In the genomic region with DNA sequence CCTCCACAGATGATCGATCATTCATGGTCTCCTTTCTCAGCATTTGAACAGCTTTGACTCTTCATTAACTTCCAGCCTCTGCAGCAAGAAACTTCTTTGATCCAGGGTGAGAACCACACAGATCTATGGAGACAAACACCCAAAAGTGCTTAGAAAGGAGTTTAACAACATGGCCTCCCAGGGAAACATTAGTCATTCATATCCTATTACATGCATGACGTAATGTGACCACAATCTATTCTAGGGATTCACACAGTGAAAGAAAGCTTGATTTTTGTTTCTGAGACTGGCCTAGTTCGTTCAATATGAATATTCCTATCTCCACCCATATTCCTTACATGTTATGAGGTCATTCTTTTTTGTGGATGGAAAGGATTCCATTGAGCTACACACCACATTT, we compare ENCODE assay signal across 26 mouse cellular contexts. TPM values are rescaled to one million over a fixed set of nuclear protein-coding genes. Genes with fewer than 3 reads are reported as not detected.
DNase-seq lines count a peak whose midpoint lies in the region; ATAC-seq and TF ChIP-seq lines count a peak whose summit lies in the region.
"Had no signal": no experiment of that assay in that cellular context is flagged by ENCODE, and none has a peak within 500 bp of the region (broad histone marks: within the 10 kb centered on the region; RNA-seq: fewer than 3 reads in every experiment).

No protein-coding gene starts in this region.

- H3K36me3 ChIP-seq in myocyte (ENCODE audit: control insufficient read depth, insufficient read depth) = no peaks in the 10 kb centered on the region
- H3K36me3 ChIP-seq: embryonic facial prominence, embryonic 15.5 days; forebrain, embryonic 12.5 days; G1E; heart, embryonic 10.5 days; hindbrain, embryonic 13.5 days; intestine, embryonic 15.5 days had no signal

- peak overlapping the region; percentile 31 for H3K4me2 ChIP-seq in myocyte (ENCODE audit: low read depth)
- H3K4me2 ChIP-seq: embryonic facial prominence, embryonic 15.5 days; forebrain, embryonic 12.5 days; hindbrain, embryonic 13.5 days; intestine, embryonic 15.5 days had no signal

- H3K4me3 ChIP-seq in bone marrow macrophage, adult 2 months (ENCODE audit: insufficient read depth, low read length) = no peak overlapping the region
- no peak overlapping the region for H3K4me3 ChIP-seq in myocyte
- H3K4me3 ChIP-seq: embryonic facial prominence, embryonic 15.5 days; forebrain, embryonic 12.5 days; heart, embryonic 10.5 days; hindbrain, embryonic 13.5 days; intestine, embryonic 15.5 days had no signal

- ATAC-seq in activated CD4-positive, CD25-positive, alpha-beta regulatory T cell, adult 4 months = no peak
- ATAC-seq: forebrain, embryonic 16.5 days; intestine, embryonic 15.5 days had no signal

- H3K4me1 ChIP-seq in bone marrow macrophage, adult 2 months (ENCODE audit: control insufficient read depth, insufficient read depth, low read length) = peaks cover 29% of the 10 kb centered on the region
- H3K4me1 ChIP-seq: embryonic facial prominence, embryonic 15.5 days; intestine, embryonic 15.5 days had no signal

- DNase-seq in 3T3-L1 (ENCODE audit: low read depth, low spot score) = peak; percentile 80
- DNase-seq in MN1 (ENCODE audit: low spot score) = peak; percentile 21
- no peak for DNase-seq in c-Kit-positive CD71-positive TER-119-positive erythroid progenitor cells, embryonic 14.5 days (ENCODE audit: low spot score)
- no peak for DNase-seq in lung, postnatal 4 days
- DNase-seq: adrenal gland, postnatal 10 days; cerebellum, adult 18-20 months; cerebellum, adult 9-11 months; cerebellum, postnatal 36 days; gastrocnemius, postnatal 25 days; heart, postnatal 10 days; heart, postnatal 4 days; kidney, adult 18-20 months had no signal

- no peak for TF ChIP-seq POLR2A in bone marrow macrophage, adult 2 months (IDR thresholded peaks at IDR 0.05; ENCODE audit: borderline replicate concordance, low read depth, low read length)
- TF ChIP-seq POLR2A in myocyte (IDR thresholded peaks at IDR 0.05; ENCODE audit: insufficient read length, low read depth) = no peak

- H3K27ac ChIP-seq in bone marrow macrophage, adult 2 months (ENCODE audit: insufficient read depth, low read depth, low read length) = peak overlapping the region; percentile 59
- H3K27ac ChIP-seq: embryonic facial prominence, embryonic 15.5 days; forebrain, embryonic 12.5 days; heart, embryonic 10.5 days; hindbrain, embryonic 13.5 days; intestine, embryonic 15.5 days had no signal

- no peaks in the 10 kb centered on the region for H3K79me2 ChIP-seq in myocyte (ENCODE audit: control insufficient read depth, insufficient read depth)

- H3ac ChIP-seq in myocyte (ENCODE audit: control insufficient read depth, insufficient read length) = no peak overlapping the region

- TF ChIP-seq CTCF in bone marrow macrophage, adult 2 months (IDR thresholded peaks at IDR 0.05; ENCODE audit: low read depth, low read length) = no peak

- no peaks in the 10 kb centered on the region for H3K27me3 ChIP-seq in myocyte (ENCODE audit: control insufficient read depth, insufficient read depth, insufficient read length)
- H3K27me3 ChIP-seq: embryonic facial prominence, embryonic 15.5 days; hindbrain, embryonic 13.5 days; intestine, embryonic 15.5 days had no signal

TF ChIP-seq in myocyte, 11 proteins besides CTCF, POLR2A, EP300 and RAD21:
- TF ChIP-seq REST (IDR thresholded peaks at IDR 0.05; ENCODE audit: insufficient read depth, insufficient read length) = no peak
- 0 out of 2 replicates have a peak, but pooled peaks have one; percentile 26 for TF ChIP-seq CEBPB (IDR thresholded peaks at IDR 0.05; ENCODE audit: insufficient read depth, poor library complexity, severe bottlenecking)

RNA-seq across cellular contexts. Expression of gene Ankrd36, which starts 3.9 kb away (rescaled TPM):
- polyA plus RNA-seq in bone marrow macrophage, adult 2 months (2012; ENCODE audit: insufficient read depth, insufficient read length, missing spikeins) = not detected in 2 replicates
- not detected for polyA plus RNA-seq in myocyte (2012; fragmentation: generic; extraction: Trizol)
- polyA plus RNA-seq in activated CD4-positive, CD25-positive, alpha-beta regulatory T cell, adult 4 months (2017; shearing (Covaris generic)) = not detected
- polyA plus RNA-seq: embryonic facial prominence, embryonic 11.5 days; embryonic facial prominence, embryonic 15.5 days; forebrain, embryonic 16.5 days; frontal cortex, adult 2 months; heart, embryonic 14.5 days; hindbrain, embryonic 13.5 days; kidney, embryonic 14.5 days had no signal

RNA-seq across cellular contexts. Expression of gene Ccdc117, which starts 23.6 kb away (rescaled TPM):
- polyA plus RNA-seq in bone marrow macrophage, adult 2 months (2012; ENCODE audit: insufficient read depth, insufficient read length, missing spikeins) = 13.6 and 16.6 TPM in 2 replicates
- 9.0 TPM for polyA plus RNA-seq in myocyte (2012; fragmentation: generic; extraction: Trizol)
- polyA plus RNA-seq in activated CD4-positive, CD25-positive, alpha-beta regulatory T cell, adult 4 months (2017; shearing (Covaris generic)) = 1 to 10 TPM; 3.5 to 4.2 TPM

RNA-seq across cellular contexts. Expression of gene Xbp1, which starts 45.1 kb away (rescaled TPM):
- polyA plus RNA-seq in bone marrow macrophage, adult 2 months (2012; ENCODE audit: insufficient read depth, insufficient read length, missing spikeins) = 133 and 140 TPM in 2 replicates
- polyA plus RNA-seq in myocyte (2012; fragmentation: generic; extraction: Trizol) = 102 TPM
- 10 to 100 TPM; 52.4 to 55.6 TPM for polyA plus RNA-seq in activated CD4-positive, CD25-positive, alpha-beta regulatory T cell, adult 4 months (2017; shearing (Covaris generic))

Comparison
In these comparisons a context has a peak if more than half of its experiments do, and no peak if none do; other contexts are left out.
1. DNase-seq: peak in 3T3-L1 (single experiment) and MN1 (single experiment); none in c-Kit-positive CD71-positive TER-119-positive erythroid progenitor cells, embryonic 14.5 days (single experiment) and lung, postnatal 4 days (0 of 2).